Mouse (Mus musculus): ENCODE measurements around the gene Tmem25.

Tmem25 gene

DNA sequence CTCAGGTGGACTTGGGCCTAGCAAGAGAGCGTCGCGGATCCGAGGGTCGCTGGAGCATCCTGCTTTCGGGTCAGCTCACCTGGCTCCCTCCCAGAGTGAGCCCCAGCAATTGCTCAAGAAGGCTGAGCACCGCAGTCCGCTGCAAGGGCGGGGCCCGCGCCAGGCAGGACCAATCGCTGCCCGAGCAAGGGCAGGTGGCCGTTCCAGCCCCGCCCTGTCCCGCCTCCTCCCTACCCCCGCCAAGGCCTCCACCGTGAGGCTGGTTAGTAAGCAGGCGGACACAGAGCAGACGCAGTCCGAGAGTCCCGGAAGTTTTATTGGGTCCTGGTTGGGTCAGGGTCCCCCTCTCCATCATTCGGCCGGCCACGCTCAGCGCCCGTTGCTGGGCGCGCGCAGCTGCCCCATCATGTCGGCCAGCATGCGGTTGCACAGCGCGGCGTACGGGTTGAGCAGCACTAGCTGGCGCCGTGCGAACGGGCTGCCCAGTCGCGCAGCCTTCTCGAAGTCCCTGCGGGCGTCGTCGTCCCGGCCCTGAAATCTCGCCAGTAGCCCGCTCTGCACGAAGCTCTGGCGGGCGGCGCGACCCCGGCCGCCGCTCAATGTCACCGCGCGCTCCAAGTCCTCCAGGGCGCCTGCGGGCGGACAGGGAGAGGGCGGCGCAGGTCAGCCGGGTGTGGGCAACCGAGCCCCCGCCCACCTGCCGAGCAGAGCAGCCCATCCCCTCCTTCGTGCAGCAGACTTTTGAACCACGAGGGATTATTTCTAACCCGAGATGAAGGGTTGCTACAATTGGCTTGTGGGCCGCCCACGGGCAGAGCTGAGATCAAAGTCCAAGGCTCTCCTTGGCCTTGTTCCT, at the start of gene Tmem25:
TSS of gene Tmem25 (minus strand) at position 206 of the 856 bp plus-strand sequence.
- peak; percentile 93 for DNase-seq

DNA sequence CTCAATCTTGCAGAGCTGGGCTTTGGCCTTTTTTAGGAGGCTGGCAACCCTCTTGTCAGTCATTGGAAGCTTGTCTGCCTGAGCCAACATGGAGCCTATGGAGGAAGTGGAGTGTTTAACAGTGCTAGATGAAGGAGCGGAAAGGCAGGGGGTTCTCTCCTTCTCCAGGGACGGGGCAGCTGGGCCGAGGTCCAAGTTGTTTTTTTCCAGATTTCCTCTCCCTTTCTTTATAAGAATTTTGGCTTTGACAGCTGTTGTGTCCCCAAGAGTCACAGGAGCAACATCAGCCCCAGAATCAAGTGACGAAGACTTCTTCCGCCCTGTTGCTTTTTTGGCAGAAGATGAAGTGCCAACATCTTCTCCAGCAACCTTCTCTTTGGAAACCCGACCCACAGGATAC, 48.3 kb upstream of the Tmem25 start:
- DNase-seq = no peak

DNA sequence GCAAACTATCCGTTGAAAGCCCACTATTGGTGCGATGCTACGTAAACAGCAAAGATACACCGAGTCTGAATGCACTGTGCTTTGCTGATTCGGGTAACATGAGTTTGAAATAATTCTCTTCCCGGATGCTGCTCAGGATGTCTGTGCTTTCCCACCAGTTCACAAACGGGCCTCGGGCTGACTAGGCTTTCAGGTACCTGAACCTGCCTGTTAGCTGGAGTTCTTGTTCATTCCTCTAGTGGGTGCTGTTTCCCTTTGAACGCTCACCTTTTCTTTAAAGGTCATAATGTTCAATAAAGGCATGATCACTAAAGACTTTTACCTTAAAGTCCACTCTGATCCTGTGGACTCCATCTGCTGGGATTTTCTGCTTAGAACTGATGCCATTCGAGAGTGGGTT, 42.1 kb upstream of the Tmem25 start:
- peak; percentile 59 for DNase-seq

DNA sequence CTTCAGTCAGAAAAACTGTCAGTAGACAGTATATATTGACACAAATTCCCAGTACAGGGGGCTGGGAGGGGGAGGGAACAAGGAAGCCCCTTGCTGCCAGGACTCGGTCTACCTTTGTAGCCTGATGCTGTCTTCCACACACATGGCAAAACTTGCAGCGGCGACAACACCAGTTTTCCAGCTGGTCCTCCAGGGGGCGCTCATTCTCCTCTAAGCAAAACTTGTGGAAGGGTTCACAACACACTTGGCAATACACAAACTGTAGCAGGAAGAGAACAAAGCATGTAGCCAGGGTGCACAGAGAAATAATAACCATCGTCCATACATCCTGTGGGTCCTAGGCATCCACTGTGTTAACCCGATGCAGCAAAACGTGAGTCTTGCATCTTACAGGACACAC, 37.3 kb upstream of the Tmem25 start:
- DNase-seq = peak; percentile 77

DNA sequence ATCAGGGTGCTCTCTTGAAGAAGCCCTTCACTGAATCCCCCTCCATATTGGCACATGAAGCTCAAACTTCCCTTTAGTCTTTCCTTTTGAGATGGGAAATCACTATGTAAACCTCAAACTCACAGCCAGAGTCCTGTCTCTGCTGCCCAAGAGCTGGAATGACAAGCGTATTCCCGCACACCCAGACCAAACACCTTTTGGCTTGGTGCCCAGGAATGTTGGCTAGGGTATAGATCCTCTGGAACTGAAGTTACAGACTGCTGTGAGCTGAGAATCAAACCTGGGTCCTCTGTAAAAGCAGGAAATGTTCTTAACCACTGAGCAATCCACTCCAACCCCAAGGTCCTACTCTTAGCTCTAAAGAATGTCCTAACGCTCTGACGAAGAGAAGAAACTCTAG, 33.2 kb upstream of the Tmem25 start:
- peak; percentile 26 for DNase-seq

DNA sequence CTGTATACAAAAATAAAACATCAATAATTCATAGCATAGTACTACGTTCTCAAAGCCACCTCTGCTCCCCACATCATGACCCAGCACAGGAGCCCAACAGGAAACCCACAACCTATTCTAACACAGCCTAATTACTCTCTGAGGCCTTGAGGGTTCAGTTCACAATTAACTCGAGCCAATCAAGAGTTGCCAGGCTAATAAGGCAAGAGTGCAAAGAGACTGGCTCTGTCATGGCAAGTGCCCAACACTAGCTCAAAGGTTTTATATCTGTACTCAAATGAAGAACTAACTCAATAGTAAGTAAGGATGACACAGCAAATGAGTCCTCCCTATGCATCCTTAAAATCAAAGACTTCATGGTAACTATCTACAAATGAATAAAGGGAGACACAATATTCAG, 31.4 kb upstream of the Tmem25 start:
- DNase-seq = no peak

DNA sequence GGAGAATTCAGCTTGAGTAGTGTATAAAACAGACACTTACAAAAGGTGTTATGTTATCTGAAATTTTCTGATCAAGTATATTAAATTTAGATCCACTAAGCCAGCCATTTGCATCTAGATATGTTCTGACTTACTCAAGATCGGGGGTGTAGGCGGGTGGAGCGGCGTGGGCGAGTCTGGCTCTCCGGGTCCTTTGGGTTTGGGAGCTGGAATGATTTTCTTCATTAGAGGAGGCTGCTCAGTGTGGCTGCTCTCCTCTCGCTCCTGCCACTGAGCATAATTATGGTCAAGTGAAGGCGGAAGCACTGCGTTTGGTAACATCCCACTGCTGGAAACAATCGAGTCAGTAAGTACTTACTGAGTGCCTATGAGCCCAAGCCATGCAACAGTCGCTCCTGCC, 29.8 kb upstream of the Tmem25 start:
- no peak for DNase-seq

DNA sequence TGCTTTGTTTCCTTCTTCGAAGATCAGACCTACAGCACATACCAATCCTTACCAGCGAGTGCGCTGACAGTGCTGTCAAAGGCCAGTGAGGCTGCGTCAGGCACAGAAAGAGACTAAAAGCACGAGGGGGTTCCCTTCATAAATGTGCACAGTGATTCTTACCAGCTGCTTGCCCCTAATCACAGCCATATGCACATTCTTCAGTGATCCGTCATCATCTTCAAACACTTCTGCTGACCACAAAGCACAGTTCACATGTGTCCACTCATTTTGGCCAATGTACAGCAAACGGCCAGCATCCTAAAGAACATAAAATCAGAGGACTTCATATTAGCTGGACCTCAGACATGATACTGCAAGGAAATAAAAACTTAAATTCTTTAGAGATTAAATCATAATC, 27.6 kb upstream of the Tmem25 start:
- DNase-seq = no peak

DNA sequence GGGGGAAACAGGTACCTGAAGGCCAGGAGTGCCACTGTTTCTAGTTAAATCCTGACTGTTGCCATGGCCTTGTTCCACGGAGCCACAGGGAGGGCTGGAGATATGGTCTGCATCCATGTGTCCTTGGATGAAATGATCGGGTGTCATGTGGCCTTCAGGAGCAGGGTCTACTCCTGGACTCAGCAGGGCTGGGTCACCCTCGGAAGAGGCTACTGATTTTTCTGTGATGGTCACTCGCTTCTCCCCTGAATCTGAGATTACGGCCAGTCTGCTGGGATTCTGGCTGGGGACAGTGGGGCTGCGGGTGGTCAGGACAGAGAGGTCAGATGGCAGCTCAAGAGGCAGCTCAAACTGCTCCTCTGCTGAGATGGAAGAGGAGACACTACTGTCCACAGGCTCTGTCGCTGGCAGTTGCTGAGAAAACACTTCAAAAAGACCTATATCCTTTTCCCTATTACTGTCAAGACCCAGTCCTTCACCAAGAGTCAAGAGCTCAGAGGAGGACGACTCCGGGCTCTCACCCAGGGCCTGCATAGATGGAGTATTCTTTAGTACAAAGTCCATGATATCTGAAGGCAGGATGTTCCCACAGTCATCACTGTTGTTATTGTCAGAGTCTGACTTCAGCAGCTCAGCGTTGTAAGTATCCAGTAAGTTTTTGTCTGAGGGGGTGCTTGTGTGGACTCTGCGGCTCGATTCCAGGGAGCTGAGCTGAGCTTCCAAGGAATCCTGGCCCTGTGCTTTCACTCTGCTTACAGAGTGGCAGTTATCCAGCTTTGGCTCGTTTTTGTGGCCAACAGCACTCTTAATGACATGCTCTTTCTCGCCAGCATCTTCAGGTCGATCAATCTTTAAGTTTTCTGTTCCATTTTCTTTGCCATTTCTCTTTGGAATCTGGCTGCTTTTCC, 21.1 kb upstream of the Tmem25 start:
- no peak for DNase-seq

DNA sequence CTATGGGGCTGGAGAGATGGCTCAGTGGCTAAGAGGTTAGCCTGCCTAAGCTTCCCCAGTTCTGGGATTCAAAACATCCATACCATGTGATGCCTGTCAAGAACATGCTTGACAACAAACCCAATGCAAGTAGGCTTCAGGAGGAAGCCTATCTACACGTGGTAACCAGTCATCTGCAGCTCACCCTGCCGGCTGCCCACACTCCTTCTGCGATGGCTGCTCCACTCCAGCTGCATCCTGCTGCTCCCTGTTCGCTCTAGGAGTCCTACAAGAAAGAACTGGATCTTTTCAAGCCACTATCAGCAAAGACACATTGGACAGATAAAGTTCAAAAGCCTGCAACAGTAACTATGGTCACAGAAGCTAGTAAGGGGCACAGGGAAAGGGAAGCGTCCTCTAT, 18.4 kb upstream of the Tmem25 start:
- DNase-seq = no peak

DNA sequence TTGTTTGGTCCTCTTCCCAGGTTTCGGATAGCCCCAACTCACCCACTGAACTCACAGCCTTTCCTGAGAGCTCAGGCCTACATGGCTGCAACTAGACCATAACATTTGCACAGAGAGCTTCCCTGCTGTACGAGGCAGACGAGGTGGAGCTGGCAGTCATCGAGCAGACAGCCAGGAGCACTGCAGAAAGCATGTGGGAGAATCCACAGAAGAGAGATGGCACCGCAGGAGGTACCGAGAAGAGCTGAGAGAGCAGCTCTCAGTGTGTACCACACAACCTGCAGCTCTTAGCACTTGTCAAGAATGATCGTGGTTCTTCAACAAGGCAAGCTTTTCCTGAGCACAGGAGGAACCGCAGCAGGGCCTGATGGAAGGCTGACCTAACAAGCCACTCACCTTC, 15.1 kb upstream of the Tmem25 start:
- DNase-seq = no peak

DNA sequence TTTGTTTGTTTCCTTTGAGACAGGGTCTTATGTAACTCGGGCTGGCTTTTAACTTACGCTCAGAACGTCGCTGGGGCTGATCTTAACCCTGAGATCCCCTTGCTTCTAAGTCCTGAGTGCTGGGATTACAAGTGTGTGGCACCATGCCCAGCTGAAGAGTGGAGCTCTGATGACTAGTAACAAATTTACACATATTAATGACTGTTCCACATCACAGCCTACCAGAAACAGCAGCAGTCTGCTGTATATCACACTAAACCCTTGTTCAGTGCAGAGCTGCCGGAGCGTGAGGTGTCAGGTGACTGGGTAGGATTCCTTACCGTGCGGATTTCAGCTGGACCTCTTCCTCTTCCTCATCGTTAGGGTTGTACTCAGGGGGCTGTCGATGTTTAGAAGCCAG, 11.2 kb upstream of the Tmem25 start:
- DNase-seq = no peak

DNA sequence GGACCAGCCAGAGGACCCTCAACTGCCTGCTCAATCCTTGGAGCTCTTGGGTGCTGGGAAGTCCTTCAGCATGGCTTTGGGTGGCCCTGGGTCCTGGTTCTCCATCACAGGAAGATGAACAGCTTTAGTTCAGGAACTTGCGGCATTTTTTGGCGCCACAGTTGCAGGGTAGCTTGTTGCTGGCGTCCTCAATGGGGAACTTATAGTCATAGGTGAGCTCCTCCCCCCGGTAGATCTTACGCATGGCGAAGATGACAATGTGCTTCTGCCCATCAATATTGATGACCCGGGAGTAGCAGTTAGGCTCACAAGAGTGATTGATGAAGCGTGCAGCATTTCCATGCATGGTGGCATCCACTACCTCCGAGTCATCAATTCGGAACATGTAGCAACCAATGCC, 8.7 kb upstream of the Tmem25 start:
- DNase-seq = no peak

DNA sequence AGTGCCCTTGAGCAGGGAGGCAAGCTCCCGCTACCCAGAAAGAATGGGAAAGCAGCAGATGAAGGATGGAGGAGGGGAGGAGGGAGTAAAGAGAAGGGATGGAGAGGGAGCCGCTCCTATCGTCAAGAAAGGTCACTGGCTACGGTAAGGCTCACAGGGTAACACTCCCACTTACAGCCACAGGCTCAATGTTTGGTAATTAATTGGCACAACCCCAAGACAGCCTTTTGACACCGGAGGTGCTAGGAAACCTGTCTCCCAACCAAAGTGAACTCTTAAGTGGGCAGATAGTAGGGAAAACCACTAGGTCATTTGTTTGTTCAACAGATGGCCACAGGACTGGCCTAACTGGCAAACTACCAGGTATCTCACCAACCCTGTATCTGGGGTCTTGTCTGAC, 8.0 kb upstream of the Tmem25 start:
- no peak for DNase-seq

DNA sequence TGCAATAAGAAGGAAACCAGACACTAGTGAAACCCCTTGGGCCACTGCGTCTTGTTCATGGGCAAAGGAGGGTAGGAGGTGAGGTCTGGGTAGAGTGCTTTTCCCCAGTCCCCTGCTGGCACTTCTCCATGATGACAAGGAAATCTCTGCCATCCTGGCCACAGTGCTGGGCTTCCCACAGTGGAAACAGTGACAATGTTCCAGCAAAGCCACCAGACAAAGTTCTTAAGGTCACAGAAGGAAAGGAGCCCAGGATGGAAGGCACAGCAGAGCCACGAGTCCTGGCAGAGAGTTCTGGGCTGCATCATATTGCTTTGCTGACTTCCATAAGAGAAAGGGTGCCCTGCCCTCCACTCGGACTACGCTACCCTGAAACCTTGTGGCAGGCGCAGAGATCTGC, 6.4 kb upstream of the Tmem25 start:
- DNase-seq = no peak

DNA sequence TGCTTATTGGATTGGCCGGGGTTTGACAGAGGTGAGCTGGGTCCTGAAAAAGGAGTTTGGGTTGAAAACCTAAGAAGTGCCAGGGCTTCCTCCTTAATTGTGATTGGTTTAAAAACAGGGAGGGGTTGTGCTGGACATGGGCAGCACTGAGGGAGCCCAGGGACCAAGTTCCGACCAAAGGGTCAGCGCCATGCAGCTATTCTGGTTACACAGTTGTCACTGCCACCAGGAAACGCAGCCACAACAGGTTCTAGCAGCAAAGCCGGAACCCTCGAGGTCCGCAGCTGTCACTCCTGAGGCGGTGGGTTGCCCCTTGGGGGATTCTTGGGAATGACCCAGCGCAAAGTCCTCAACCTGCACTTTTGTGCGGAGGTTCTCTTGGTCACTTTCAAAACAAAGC, 5.6 kb upstream of the Tmem25 start:
- DNase-seq = no peak

DNA sequence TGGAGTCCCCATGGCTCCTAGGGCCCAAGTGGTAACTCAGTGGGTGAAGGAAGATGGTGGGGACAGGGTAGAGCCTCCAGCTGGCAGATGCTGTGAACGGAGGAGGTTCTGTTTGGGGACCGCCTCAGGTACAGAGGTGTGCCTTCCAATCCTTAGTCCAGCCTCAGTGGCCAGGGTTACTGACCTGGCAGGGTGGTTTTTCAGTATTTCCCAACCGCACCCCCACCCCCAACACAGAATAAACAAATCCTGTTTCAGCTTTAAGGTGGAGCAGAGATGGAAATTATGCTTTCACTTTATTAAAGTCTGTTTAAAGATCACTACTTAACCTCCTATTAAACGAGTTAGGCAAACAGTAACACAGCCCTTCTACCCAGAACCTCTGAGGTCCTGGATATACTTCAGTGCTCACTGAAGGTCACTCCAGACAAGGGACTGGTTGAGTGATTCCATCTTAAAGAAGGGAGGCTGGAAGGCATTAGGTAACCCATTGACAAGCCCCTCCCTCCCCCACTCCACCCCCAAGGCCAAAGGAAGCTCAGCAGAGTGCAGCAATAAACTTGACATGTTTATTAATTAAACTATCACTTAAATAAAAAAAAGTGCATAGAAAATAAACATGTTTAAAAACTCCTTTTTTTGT, 3.8 kb upstream of the Tmem25 start, which contains the start of gene Ttc36:
TSS of gene Ttc36 (minus strand) at position 265 of the 643 bp plus-strand sequence.
- DNase-seq = no peak

DNA sequence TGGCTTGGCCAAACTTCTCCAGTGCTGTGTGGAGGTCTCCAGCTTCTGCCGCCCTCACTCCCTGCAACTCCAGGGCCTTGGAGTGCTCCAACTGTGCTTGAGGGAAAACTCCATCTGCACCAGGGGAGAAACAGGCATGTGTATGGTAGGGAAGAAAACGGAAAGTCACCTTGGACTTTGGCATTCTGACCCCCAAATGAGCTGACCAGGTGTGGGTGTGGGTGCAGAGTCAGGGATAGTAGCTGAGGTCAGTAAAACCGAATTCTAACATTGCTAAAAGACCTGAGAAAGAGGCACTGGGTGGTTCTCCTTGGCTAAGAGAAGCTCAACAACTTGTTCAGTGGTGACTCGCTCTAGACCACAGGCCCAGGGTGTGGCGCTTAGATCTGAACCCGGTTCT, 2.6 kb upstream of the Tmem25 start:
- DNase-seq = no peak

DNA sequence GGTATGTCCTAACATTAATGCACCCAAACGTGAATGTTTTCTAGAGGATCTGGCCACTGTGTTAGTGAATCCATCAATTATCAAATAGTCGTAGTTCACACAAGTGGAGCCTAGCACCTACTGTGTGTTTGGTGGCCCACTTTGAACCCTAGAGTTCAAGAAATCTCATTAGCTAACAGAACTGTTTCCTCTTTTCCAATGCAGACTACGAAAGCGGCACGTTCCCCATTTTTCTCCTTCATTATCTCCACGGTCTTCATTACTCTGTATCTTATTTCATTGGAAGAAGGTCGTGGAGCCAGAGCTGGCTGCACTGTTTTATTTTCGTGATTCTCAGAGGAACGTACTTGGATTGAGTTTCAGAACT, 834 bp upstream of the Tmem25 start:
- DNase-seq = no peak

DNA sequence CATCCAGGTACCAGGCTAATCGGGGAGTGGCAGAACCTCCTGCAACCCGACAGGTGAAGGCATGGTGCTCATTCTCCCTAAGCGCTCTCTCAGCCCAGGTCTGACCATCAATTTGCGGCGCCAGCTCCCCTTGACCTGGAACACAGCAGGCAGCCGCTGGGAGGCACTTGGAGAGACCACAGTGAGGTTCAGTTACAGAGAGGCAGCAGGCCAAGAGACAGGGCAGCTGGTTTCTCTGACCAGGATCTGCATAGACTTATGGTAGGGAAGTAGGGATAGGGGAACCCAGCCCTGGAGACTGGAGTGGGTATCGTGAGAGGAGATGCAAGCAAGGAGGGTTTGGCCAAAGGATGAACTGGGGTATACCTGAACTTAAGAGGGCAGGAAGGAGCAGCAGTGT, 809 bp downstream of the Tmem25 start:
- peak; percentile 52 for DNase-seq

DNA sequence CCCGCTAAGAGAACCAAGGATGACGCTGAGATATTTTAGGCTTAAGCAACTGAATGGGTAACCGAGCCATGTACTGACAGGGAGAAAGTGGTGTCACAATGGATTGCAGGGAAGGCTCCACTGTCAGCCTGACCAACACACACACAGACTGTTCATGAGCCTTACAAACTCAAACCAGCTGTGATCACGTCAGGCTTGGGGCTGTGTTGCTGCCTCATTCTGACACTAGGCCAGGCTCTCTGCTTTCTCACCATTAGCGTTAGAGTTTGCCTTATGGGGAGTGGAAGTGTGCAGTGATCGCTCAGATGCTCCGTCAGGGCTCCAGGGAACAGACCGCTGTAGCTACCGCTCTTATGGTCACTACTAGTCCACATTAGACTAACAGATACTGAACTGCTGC, 6.3 kb downstream of the Tmem25 start:
- DNase-seq = no peak

DNA sequence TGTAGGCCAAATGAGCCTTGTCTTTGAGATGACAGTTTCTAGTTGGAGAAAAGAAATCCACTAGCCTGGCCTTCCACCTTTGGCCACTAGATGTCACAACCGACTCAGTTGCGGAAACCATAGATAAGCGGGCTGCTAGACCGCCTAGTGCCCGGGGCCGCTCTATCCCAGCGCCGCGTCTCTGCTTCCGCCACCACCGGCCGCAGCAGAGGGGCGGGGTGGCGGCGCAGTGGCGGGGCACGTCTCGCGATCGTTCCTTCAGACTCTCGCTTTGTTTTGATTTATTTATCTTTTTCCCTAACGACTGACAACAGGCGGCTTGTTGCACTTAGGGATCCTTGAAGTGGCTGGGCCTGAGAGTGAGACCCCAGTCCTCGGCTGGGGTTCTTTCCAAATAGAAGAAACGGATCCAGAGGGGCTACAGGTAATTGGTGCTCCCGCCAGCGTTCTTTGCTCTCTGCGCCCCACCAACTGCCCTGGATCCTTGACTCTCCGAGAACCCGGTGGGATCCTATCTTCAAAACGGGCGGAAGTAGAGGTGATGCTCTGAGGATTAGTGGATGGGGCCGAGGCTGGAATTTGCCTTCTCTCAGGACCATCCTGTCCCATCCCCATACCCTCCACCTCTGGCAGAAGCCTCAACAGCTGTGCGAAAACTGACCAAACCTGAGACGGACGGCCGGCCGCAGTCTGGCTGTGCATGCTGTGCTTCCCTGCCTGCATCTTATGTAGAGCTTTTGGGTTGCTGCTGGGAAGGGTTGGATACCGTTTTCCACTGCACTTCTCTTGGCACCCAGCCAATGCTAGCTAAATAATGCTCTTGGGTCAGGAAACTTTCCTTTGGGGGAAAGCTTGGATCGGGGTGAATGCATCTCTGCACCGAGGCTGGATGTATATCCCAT, 26.1 kb downstream of the Tmem25 start:
- peak; percentile 95 for DNase-seq

DNA sequence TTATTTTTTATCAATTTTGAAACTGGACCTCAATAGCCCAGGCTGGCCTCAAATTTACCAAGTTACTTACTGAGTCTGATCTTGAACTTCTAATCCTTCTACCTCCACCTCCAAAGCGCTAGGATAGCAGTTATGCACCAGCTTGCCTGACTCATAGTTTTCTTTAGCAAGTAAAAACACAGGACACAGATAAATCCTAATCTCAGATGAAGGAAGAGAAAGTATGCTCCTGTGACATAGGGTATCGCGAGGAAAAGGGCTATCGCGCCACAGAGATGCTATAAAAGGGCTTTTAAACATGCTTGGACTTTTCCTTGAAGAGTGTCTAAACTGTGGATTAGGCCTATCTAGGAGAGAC, 26.7 kb downstream of the Tmem25 start:
- no peak for DNase-seq
